1 mouse cellular context compared by ENCODE assay signal in genomic region chr17:27643101-27643500, GRCm38 (mm10).
TF ChIP-seq lines count a peak whose summit lies in the region.

No protein-coding gene starts in this region.

TF ChIP-seq in MEL, 35 proteins besides CTCF, POLR2A, EP300 and RAD21 (continued from another document):
- no peak for TF ChIP-seq ZC3H11A (IDR thresholded peaks at IDR 0.05; ENCODE audit: low read depth, low read length)
TF ChIP-seq in MEL: peak in this region for 0.
